Mouse (Mus musculus): Measurements from ENCODE around the gene Nmrk2. TPM values are rescaled to one million over a fixed set of nuclear protein-coding genes. Genes with fewer than 3 reads are reported as not detected.
"Not testable (repeated sequence)": the region's sequence is repeated elsewhere in the genome, so short reads cannot be mapped to it uniquely, and the experiment has no call there.

Nmrk2 gene
- total RNA-seq, 2 experiments from 2014 or later = 0.44 TPM; not detected in 1

DNA sequence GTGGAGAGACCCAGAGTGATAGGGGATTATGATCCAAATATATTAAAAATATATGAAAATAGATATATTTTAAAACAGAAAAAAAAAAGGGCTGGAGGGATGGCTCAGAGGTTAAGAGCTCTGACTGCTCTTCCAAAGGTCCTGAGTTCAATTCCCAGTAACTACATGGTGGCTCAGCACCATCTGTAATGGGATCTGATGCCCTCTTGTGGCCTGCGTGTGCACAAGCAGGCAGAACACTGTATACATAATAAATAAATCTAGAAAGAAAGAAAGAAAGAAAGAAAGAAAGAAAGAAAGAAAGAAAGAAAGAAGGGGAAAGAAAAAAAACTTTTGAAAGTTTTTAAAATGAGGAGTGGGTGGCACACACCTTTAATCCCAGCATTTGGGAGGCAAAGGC is 15.4 kb upstream of the Nmrk2 start:
- intact Hi-C loops (cut with DNase I); DNase-seq: not testable (repeated sequence)

DNA sequence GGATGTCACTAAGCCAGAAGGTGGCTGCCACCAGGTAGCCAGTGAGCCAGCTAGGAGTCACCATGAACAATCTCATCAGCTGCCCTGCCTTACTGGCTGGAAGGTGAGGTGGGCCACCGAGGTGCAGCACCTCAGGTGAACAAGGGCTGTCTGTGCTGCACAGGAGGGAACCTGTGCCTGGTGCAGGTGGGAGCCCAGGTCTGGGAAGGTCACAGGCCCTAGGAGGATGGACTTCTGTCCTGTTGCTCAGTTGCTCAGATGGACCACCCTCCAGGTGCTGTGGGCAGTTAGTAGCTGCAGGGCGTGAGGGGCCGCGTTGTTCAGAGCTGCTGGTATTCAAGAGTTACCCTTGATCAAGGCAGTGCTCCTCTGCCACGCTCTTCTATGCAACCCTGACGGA is 15.0 kb upstream of the Nmrk2 start:
- DNase-seq = no peak
- intact Hi-C loops (cut with DNase I) = no loop called here

DNA sequence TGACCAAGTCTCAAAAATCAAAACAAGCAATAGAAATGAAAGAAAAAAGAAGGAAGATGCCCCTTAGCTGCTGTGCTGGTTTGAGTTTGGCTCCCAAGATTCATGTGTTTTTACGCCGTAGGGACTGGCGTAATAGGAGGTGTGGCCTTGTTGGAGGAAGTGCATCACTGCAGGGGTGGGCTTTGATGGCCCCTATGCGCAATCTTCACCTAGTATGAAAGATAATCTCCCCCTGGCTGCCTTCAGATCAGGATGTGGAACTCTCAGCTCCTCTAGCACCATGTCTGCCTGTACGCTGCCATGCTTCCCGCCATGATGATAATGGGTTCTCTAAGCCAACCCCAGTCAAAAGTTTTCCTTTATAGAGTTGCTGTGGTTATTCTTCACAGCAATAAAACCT is 14.4 kb upstream of the Nmrk2 start:
- intact Hi-C loops (cut with DNase I) = no loop called here
- DNase-seq = no peak

DNA sequence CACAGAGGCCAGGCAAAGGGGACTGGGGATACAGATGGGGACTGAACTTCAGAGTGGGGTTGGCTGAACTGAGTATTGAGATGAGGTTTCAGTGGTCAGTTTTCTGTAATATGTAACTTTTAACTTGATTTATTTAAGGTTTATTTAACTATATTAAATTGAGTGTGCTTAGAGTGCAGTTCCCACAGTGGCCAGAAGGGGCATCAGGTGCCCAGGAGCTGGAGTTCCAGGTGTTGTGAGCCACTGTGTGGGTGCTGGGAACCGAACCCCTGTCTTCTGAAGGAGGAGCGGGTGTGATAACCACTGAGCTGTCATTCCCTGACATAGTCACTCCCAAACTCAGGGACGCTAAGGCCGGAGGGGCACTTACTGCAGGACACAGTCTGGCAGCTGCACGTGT is 8.3 kb upstream of the Nmrk2 start:
- DNase-seq = no peak
- intact Hi-C loops (cut with DNase I) = no loop called here

DNA sequence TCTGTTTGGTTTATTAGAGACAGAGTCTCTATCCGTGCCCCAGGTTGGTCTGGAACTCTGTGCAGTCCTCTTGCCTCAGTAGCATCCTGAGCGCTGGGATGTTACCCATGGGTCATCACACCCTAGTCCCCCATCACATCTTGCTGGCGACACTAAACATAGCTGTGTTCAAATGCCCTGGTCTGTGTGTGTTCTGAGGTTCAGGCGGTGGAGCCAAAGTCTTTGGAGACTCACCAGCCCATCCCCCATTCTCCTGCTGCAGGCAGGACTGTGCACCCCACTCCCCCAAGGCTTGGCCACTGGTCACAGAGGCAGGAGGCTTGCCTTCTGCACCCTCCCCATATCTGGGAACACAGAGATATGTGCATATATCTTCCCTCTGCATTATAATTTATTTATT is 2.3 kb upstream of the Nmrk2 start:
- intact Hi-C loops (cut with DNase I) = no loop called here
- no peak for DNase-seq

DNA sequence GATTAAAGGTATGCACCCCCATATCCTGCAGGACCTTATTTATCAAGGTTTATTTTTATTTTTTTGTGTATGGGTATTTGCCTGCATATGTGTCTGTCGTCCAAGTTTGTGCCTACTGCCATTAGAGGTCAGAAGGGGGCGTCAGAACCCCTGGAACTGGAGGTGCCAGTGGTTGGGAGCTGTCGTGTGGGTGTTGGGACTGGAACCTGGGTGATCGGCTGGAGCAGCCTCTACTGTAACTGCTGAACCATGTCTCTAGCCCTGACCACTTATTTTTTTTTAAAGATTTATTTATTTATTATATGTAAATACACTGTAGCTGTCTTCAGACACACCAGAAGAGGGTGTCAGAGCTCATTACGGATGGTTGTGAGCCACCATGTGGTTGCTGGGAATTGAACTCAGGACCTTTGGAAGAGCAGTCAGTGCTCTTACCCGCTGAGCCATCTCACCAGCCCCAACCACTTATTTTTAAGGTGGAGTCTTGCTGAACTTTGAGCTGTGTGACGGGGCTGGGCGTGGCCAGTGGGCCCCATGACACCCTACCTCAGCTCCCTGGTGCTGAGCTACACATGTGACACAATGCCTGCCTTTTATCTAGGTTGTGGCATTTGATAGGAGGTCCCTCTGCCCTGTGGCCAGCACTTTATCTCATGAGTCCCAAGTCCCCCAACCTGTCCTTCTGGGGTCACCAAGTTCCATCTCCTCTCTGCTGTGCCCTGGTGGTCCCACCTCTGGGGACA is 1.3 kb upstream of the Nmrk2 start:
- DNase-seq = no peak
- intact Hi-C loops (cut with DNase I) = no loop called here

DNA sequence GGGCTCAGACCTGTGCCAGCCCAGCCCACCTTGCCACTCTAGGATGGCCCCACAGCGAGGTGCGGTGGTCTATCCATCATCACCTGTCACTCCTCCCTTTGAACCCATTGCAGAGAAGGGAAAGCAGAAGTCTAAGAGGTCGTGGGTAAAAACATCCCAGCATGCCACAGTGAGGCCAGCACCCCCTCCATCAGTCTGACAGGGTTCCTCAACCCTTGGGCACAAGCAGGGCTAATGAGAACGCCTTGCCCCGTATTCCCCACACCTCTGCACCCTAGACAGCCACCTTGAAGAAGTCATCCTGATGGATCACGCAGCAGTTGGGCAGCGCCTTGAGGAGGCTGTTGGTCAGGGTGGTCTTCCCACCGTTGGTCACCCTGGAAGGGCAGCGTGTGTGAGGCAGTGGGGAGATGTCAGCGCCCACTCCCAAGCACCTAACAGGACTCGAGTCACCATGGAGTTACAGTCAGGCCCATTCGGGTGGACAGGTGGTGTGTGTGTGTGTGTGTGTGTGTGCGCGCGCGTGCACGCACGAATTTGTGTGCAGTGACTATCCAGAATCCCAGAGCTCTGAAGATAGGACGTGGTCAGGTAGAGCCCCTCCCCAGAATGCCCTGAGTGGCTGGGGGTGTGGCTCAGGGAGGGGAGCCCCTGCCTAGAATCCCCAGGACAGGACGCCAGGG is 1.1 kb downstream of the Nmrk2 start:
- intact Hi-C loops (cut with DNase I) = no loop called here
- DNase-seq = no peak

DNA sequence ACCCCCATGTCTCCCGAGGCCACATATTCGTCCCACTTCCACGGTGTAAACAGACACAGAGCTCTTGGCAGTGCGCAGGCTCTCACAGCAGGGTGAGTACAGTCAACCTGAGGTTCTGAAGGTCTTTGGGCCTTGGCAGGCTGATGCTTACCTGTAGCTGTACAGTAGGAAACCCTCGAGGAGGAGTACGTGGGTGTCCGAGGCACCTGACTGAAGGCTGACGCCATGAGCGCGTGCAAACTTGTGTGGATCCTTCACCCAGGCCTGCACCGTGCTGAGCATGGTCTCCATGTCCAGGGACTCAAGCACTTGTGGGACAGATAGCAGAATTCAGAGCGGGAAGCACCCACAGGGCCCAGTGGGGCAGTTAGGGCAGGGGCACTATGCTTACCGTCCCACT is 1.7 kb downstream of the Nmrk2 start:
- intact Hi-C loops (cut with DNase I) = no loop called here
- DNase-seq = no peak

DNA sequence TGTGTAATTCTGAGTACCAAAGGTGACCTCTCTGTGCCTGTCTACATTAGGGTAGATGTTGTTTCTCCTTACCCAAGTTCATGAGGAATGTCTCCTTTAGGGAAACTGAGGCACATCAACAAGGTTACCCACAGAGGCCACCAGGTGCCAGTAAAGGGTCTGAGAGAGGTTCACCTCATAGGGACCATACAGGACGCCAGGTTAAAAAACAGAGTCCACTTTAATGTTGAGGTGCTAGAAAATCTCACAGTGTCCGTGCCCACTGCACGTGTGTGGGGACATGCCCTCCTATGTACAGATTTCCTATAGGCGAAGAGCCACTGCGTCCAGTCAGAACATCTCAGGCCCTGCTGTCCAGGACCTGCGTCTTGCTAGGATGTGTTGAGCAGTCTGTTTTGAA is 2.9 kb downstream of the Nmrk2 start:
- DNase-seq = no peak
- intact Hi-C loops (cut with DNase I) = loop anchor here (10.0 kb wide), 2 partner anchors 146 to 266 kb away; partner anchors contain the start of gene Gipc3

DNA sequence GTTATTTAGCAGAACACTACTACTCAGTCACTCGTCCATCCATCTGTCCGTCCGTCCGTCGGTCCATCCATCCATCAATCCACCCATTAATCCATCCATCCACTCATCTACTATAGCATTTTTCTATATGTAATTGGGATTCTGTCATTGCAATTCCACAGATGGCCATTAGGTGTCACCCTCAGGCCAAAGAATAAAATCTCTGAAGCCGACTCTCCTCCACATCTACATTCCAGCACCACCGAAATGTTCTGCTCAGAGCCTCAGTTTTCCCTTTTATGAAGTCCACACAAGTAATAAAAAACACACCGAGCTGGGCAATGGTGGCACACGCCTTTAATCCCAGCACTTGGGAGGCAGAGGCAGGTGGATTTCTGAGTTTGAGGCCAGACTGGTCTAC is 3.6 kb downstream of the Nmrk2 start:
- intact Hi-C loops (cut with DNase I) = loop anchor here (10.0 kb wide), 2 partner anchors 147 to 267 kb away; partner anchors contain the start of gene Gipc3
- DNase-seq = peak; percentile 57

DNA sequence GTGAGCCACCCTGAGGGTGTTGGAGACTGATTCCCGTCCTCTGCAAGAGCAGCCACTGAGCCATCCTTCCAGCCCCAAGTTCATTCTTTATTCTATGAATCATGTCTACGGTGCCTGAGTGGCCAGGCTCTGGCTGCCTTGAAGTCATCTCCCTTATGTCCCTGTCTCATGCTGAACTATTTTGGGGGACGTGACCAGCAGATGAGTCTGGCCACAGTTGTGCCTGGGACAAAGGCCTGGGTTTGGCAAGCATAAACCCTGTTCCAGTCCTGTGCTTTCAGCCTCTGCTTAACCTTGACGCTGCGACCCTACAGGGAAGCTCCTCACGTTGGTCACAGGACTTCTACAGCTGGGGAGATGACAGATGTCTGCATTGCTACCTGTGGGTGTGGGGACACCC is 4.5 kb downstream of the Nmrk2 start:
- DNase-seq = no peak
- intact Hi-C loops (cut with DNase I) = loop anchor here (10.0 kb wide), 2 partner anchors 147 to 267 kb away; partner anchors contain the start of gene Gipc3

DNA sequence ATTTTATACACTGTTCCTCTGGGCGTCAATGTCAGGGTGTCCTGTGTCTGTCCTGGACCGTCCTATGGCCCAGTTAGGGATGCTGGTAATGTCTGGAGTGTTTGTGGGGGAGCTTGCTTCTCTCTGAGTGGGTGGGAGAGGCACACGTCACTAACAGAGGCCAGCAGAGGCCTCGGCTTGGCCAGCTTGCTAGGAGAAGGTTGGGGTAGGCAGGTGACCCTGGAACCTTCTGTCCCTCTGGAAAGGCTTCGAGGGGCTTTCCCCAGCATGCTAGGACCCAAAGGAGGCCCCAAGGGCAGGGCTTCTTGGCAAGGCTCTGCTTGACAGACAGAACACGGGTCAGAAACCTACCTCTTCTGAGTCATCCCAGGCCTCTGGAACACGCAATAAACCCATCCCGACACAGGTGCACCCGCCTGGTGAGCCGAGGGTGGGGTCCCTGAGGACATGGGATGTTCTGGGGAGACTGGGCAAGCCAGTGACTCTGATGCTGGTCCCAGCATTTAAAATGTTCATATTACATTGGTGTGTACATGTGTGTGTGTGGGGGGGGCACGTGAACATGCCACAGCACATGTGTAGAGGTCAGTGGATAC is 5.3 kb downstream of the Nmrk2 start:
- intact Hi-C loops (cut with DNase I) = loop anchor here (10.0 kb wide), 2 partner anchors 148 to 268 kb away; partner anchors contain the start of gene Gipc3
- DNase-seq = no peak

DNA sequence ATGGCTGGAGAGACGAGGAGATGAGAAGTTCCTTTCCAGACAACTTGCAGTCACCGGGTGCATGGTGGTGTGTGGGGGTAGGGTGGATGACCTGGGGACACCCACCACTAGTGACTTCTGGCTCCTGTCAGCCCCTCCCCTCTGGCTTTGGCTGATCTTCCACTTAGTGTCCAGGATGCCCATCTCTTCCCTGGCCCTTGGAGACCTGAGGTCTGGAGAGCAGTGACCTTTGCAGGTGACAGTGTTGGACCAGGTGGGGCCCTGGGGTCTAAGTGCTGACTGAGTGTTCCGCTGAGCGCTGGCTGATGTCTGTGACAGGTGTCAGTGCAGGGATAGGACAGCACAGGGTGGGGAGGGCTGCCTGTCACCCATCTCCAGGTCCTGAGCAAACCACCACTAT is 6.6 kb downstream of the Nmrk2 start:
- intact Hi-C loops (cut with DNase I) = loop anchor here (10.0 kb wide), 2 partner anchors 150 to 270 kb away; partner anchors contain the start of gene Gipc3

DNA sequence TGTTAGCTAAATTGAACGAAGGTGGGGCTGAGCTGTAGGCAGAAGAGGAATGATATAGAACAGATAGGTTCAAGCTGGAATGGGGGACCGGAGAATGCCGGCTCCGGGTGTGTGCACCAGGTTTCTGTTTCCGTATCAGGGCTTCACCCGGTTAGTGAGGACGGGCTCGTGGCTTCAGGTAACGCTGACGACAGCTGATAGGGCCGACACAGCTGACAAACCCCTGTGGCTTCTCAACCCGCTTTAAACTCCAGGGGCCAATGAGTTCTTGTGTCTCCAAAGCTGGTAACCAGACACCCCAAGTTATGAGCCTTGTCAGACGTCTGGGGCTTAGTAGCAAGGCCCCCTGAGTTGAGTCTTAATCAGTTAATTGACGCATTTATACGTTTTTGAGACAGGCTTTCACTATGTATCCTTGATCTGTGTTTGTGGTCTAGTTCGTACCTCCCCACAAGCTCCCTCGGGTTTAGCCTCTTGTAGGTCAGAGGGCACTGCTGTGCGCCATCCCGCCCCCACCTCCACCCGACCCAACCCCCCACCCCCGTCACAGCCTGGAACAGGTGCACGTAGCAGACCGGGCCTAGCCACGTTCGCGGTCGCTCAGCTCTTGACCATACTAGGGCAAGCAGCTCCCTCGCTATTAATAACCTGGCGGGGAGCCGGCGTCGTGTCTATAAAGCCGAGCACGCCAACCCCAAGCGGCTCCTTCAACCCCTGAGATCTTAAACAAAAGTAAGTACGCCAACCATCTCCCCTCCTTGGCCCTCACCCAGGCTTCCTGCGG is 7.7 kb downstream of the Nmrk2 start:
- intact Hi-C loops (cut with DNase I) = loop anchor here (10.0 kb wide), 2 partner anchors 151 to 271 kb away; partner anchors contain the start of gene Gipc3
- DNase-seq = no peak

More for the DNA sequence above, 6.6 kb downstream of the Nmrk2 start:
- DNase-seq = no peak

DNA sequence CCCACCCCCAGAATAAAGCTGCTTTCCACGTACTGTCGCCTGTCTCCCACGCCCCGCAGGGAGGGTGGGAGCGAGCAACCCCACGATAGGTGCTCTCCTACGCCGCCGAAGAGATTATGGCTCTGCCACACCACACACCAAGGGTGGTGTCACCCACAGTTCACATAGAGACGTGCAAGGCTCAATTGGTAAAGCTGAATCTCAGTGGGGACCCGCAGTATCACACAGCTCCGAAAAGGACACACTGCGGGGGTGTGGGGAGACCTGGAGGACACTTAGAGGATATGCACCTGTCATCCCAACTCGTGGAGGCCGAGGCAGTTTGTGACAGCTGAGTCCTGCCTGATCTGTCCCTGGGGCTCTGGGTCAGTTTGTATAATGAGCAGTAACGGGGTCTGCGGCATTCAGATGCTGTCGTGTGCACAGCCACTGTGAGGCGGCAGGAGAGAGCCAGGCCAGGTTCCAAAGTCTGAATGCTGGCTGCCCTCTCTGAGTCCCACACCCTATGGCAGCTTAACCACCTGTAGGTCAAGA is 8.8 kb downstream of the Nmrk2 start:
- intact Hi-C loops (cut with DNase I) = loop anchor here (10.0 kb wide), 2 partner anchors 152 to 272 kb away; partner anchors contain the start of gene Gipc3
- peak; percentile 43 for DNase-seq

DNA sequence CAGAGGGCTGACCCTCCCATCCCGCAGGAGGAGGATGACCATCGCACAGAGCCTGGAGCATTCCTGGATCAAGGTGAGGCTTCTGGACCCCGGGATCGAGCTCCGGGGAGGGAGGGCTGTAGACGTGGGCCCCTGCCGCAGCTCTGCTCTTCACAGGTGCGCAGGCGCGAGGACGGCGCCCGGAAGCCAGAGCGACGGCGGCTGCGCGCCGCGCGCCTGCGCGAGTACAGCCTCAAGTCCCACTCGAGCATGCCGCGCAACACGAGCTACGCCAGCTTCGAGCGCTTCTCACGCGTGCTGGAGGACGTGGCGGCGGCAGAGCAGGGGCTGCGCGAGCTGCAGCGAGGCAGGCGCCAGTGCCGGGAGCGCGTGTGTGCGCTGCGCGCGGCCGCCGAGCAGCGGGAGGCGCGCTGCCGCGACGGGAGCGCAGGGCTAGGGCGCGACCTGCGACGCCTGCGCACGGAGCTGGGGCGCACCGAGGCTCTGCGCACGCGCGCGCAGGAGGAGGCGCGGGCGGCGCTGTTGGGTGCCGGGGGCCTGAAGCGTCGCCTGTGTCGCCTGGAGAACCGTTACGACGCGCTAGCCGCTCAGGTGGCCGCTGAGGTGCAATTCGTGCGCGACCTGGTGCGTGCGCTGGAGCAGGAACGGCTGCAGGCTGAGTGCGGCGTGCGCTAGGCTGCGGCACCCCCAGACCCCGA is 9.4 kb downstream of the Nmrk2 start:
- intact Hi-C loops (cut with DNase I) = loop anchor here (10.0 kb wide), 2 partner anchors 152 to 272 kb away; partner anchors contain the start of gene Gipc3
- DNase-seq = peak; percentile 81

DNA sequence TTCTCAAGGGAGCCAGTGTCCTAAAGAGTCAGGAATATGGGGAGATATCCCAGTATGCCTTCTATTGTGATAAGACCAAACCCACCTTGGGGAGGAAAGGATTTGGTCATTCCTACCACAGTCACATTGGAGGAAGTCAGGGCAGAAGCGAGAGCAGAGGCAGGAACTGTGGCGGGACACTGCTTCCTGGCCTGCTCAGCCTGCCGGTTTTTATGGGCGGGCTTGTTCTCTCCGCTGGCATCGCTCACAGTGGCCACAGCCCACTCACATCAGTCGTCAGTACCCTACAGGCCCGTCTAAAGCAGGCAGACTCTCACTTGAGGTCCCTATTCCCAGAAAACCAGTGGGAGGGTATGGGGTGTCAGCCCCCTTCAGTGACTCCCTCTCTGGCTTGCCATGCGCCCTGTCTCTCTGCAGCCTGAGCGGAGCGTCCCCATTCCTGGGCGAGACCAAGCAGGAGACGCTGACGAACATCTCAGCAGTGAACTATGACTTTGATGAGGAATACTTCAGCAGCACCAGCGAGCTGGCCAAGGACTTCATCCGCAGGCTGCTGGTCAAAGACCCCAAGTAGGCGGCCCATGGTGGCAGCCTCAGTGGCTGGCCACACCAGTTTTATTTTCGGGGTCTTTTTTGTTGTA is 10.4 kb downstream of the Nmrk2 start:
- DNase-seq = no peak
- intact Hi-C loops (cut with DNase I) = loop anchor here (10.0 kb wide), 2 partner anchors 153 to 273 kb away; partner anchors contain the start of gene Gipc3

DNA sequence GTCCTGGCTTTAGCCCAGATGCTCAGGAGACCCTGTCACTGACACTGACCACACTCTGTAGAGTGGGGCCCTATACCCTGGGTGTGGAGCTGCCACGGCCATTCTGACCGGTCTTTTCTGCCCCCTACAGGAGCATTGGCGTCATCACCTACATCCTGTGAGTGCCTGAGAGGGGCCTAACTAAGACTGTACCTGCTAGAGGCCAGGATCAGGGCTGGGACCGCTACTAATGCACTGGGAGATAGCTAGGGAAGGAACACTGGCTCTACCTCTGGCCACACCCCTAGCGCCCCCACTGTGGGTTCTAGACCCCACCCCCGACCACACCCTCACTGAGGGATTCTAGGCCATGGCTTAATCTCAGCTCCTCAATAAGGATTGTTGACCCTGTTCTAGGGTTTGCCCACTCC is 10.9 kb downstream of the Nmrk2 start:
- intact Hi-C loops (cut with DNase I) = loop anchor here (10.0 kb wide), 2 partner anchors 154 to 274 kb away; partner anchors contain the start of gene Gipc3

More for the DNA sequence above, 10.9 kb downstream of the Nmrk2 start:
- no peak for DNase-seq
